Mouse (Mus musculus) kidney, embryonic 14.5 days (tissue): ENCODE measurements around the gene Mfsd12. TPM values are rescaled to one million over a fixed set of nuclear protein-coding genes. Genes with fewer than 3 reads are reported as not detected.

Experiments used
- ATAC-seq: fragments of 200-750 bp; cut with Nextera tagmentation; 2 replicates; pipeline ENCODE4 v1.8.0; 2017; ENCODE audit warnings: moderate number of reproducible peaks, mild to moderate bottlenecking, moderate TSS enrichment, moderate library complexity; ENCODE audit not compliant: low FRiP score, low TSS enrichment
- H3K27ac ChIP-seq: fragments of 300-500 bp; sonication (generic); 2 replicates; pipeline ENCODE4 v1.5.1; 2014; ENCODE audit warnings: low read depth, mild to moderate bottlenecking, low read length, moderate library complexity, mixed read lengths
- H3K27me3 ChIP-seq: fragments of 300-500 bp; sonication (generic); 2 replicates; pipeline ENCODE4 v1.6.1; 2014; ENCODE audit warnings: mild to moderate bottlenecking, low read length; ENCODE audit not compliant: control insufficient read depth, insufficient read depth
- H3K36me3 ChIP-seq: fragments of 300-500 bp; sonication (generic); 2 replicates; pipeline ENCODE4 v1.6.1; 2014; ENCODE audit warnings: low read length, mixed read lengths; ENCODE audit not compliant: control insufficient read depth, insufficient read depth
- H3K4me1 ChIP-seq: fragments of 300-500 bp; sonication (generic); 2 replicates; pipeline ENCODE4 v1.6.1; 2014; ENCODE audit warnings: low read length, mixed read lengths; ENCODE audit not compliant: control insufficient read depth, insufficient read depth
- H3K4me2 ChIP-seq: fragments of 300-500 bp; sonication (generic); replicated peaks from 2 replicates; pipeline ENCODE4 v1.6.1; 2014; ENCODE audit warnings: low read depth, mild to moderate bottlenecking, low read length
- H3K4me3 ChIP-seq: fragments of 300-500 bp; sonication (generic); 2 replicates; pipeline ENCODE4 v1.5.1; 2014; ENCODE audit warnings: mild to moderate bottlenecking, low read length
- H3K9ac ChIP-seq: fragments of 300-500 bp; sonication (generic); 2 replicates; pipeline ENCODE4 v1.6.1; 2014; ENCODE audit warnings: low read depth, mild to moderate bottlenecking, low read length, moderate library complexity
- H3K9me3 ChIP-seq: fragments of 300-500 bp; sonication (generic); 2 replicates; pipeline ENCODE4 v1.6.1; 2016; ENCODE audit warnings: low read length; ENCODE audit not compliant: control insufficient read depth
- WGBS: fragments of 180-500 bp; shearing (Covaris S2); extraction: QIAGEN DNeasy Blood & Tissue Kit; methylation state at CpG from one replicate; pipeline ENCODE4 v1.1.7; 2014; 5-methylcytosine and 5-hydroxymethylcytosine counted together
- polyA plus RNA-seq: library from polyadenylated mRNA; unstranded; fragments of >200 nt; fragmentation: Nextera tagmentation; extraction: Ambion mirVana; gene quantifications from 2 replicates; pipeline ENCODE4 v1.2.1, GENCODE M21; 2014

Gene Mfsd12
- polyA plus RNA-seq, 1 experiment from 2014 or later, result 4.1 TPM

GRCm38 (mm10) chr10:81335393-81336340 is 21.6 kb upstream of the Mfsd12 start:
- 42% methylated on average over 12 of the region's 19 CpGs for WGBS
- Histone ChIP-seq H3K9ac (no peak overlapping the region), H3K27me3 (peaks cover 9% of the 10 kb centered on the region), H3K9me3 (no peaks in the 10 kb centered on the region), H3K4me3 (no peak overlapping the region), H3K4me1 (peaks cover 26% of the 10 kb centered on the region), H3K36me3 (no peaks in the 10 kb centered on the region), H3K4me2 (no peak overlapping the region; the same call in 1 of the 2 replicates), H3K27ac (peak overlapping the region; percentile 52)
- peak; percentile 41 for ATAC-seq

DNA sequence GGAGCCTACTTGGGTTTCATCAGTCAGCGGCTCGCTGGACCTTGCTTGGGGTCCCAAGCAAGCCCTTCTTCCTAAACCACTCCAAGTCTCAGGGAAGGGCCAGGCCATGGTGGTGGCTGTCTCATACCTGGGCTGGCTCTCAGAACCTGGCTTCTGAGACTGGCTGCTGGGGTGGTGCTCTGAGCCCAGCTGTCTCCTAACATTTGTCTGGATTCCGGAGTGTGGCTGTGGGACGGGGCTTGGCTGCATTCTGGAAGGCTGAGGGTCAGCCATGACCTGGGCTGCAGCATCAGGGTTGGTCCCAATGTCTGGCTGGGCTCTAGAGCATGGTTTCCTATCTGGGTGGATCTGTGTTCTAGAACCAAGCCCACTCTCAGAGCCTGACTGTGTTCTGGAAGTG is 20.7 kb upstream of the Mfsd12 start:
- peak overlapping the region; percentile 52; the same call in 1 of the 2 replicates for H3K27ac ChIP-seq
- H3K9me3 ChIP-seq, result no peaks in the 10 kb centered on the region
- H3K4me1 ChIP-seq, result peaks cover 26% of the 10 kb centered on the region
- no peak for ATAC-seq
- H3K36me3 ChIP-seq, result no peaks in the 10 kb centered on the region
- H3K4me2 ChIP-seq, result no peak overlapping the region
- H3K4me3 ChIP-seq, result no peak overlapping the region
- H3K9ac ChIP-seq, result no peak overlapping the region
- WGBS, result 70% methylated on average over 4 of the region's 4 CpGs
- peaks cover 9% of the 10 kb centered on the region for H3K27me3 ChIP-seq

DNA sequence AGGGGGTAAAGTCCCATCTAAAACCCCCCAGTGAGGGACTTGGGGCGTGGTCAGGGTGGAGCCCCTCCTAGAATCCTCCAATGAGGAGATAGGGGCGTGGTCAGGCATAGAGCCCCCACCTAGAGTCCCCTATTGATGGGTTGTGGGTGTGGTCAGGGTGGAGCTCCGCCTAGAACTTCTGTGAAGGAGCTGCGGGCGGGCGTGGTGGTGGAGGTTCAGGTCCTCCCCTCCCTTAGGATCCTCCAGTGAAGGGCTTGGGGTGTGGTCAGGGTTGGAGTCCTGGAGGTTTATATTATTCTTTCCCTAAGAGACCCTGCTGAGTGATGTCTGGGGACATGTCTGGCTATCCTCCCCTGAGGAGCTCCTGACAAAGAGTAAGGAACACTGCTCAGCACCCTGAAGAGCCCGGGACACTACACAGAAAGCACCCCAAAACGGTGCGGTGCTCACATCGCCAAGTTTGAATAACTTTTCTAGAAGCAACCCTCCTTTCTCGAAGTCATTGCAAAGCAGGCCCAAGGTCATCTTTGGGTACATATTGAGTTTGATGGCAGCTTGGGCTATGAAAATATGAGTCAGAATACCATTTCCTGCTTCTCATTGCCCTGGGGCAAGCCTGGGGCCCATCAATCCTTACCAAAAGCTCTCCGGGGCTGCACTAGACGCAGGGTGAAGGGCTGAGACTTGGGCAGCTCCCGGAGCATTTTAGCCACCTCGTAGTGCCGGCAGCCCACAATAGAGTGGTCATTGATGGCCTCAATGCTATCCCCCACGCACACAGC is 16.5 kb upstream of the Mfsd12 start:
- H3K27me3 ChIP-seq, result peaks cover 22% of the 10 kb centered on the region
- no peaks in the 10 kb centered on the region for H3K9me3 ChIP-seq
- WGBS, result 41% methylated on average over 17 of the region's 17 CpGs
- no peak for ATAC-seq
- H3K4me1 ChIP-seq, result peaks cover 12% of the 10 kb centered on the region; the same call in 1 of the 2 replicates
- no peaks in the 10 kb centered on the region for H3K36me3 ChIP-seq
- no peak overlapping the region for H3K9ac ChIP-seq
- H3K4me2 ChIP-seq, result no peak overlapping the region
- H3K27ac ChIP-seq, result no peak overlapping the region
- H3K4me3 ChIP-seq, result no peak overlapping the region

DNA sequence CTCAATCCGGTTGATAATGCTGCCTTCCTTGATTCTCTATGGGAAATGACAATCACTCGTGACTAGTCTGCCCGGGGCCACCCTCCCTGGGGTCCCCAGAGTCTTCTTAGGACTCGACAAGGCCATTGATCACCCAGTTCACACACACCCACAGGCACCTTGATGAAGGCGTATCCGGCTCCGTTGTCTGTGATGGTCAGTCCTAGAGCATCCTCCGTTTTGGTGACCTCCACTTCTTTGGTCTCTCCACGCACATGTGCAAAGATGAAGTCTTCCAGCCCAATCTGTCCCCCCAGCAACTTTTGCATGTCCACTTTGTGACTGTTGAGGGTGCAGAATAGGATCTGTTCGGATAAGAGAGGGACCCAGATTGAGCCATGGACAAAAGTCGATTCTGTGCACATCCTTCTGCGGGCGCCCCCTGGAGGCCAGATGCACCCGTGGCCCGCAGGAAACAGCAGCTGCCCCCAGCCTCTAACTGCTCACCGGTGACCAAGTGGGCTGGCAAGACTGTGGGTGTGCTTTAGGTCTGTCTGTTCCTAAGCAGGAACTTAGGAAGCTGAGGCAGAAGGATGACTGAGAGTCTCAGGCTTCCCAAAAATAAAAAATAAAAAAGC is 15.8 kb upstream of the Mfsd12 start:
- Histone ChIP-seq H3K27me3 (peaks cover 22% of the 10 kb centered on the region), H3K4me3 (no peak overlapping the region), H3K9ac (no peak overlapping the region), H3K27ac (no peak overlapping the region), H3K4me2 (no peak overlapping the region), H3K36me3 (no peaks in the 10 kb centered on the region), H3K9me3 (no peaks in the 10 kb centered on the region), H3K4me1 (peaks cover 7% of the 10 kb centered on the region; the same call in 1 of the 2 replicates)
- 35% methylated on average over 16 of the region's 16 CpGs for WGBS
- ATAC-seq, result no peak

DNA sequence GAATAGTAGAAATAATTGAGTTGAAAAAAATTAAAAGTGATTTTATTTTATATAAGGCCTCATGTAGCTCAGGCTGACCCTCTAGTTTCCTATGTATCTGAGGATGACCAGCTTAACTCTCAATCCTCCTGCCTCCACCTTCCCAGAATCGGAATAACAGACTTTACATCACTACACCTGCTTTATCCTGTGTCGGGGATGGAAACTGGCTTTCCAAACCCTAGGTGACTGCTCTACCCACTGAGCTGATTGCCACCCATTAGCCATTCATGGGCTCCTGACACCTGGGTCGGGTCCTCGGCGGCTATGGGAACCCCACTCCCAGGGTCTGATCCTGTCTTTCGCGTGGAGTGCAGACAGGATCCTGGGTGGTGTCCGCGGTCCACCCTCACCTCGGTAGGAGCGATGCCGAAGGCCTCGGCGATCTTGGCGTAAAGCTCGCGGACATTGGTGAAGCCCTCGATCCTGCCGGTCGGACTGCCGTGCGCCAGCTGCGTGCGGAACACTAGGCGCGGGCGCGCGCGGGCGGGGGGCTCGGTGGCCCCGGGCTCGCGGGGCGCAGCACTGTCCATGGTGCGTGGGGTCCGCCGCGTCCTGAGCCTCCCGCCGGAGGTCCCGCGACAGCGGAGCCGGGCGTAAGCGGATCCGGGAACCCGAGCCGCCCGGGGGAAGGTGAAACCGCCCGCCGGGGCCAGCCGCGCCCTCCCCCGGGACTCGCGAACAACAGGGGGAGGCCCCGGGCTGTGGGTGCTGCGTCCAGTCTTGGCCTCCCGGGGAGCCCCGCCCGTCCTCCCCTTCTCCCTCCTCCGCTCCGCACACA is 14.4 kb upstream of the Mfsd12 start, which contains the start of gene Gipc3:
TSS of gene Gipc3 (minus strand) at position 581 of the 820 bp plus-strand sequence.
- Histone ChIP-seq H3K9ac (peak within 1 kb of the TSS; percentile 60; the same call in 1 of the 2 replicates), H3K9me3 (no peaks in the 10 kb centered on the region), H3K4me1 (peaks cover 17% of the 10 kb centered on the region), H3K4me2 (peak within 1 kb of the TSS; percentile 85), H3K36me3 (peaks cover 7% of the 10 kb centered on the region; the same call in 1 of the 2 replicates), H3K4me3 (peak within 1 kb of the TSS; percentile 45), H3K27ac (no peak within 1 kb of the TSS), H3K27me3 (peaks cover 22% of the 10 kb centered on the region)
- WGBS, result 4% methylated on average over 65 of the region's 67 CpGs
- ATAC-seq, result no peak

- no peak for ATAC-seq
- Histone ChIP-seq H3K9ac (no peak overlapping the region), H3K4me1 (peaks cover 21% of the 10 kb centered on the region), H3K27ac (no peak overlapping the region), H3K36me3 (peaks cover 13% of the 10 kb centered on the region; the same call in 1 of the 2 replicates), H3K4me2 (no peak overlapping the region), H3K4me3 (no peak overlapping the region), H3K27me3 (peaks cover 22% of the 10 kb centered on the region), H3K9me3 (no peaks in the 10 kb centered on the region)
- WGBS, result 49% methylated on average over 8 of the region's 8 CpGs
These were observed 12.7 kb upstream of the Mfsd12 start for GRCm38 (mm10) chr10:81344421-81345161.

- Histone ChIP-seq H3K27me3 (peaks cover 22% of the 10 kb centered on the region), H3K4me3 (no peak overlapping the region), H3K36me3 (peaks cover 13% of the 10 kb centered on the region; the same call in 1 of the 2 replicates), H3K9me3 (no peaks in the 10 kb centered on the region), H3K4me2 (no peak overlapping the region), H3K27ac (no peak overlapping the region), H3K9ac (no peak overlapping the region), H3K4me1 (peaks cover 21% of the 10 kb centered on the region)
- no peak for ATAC-seq
- 71% methylated on average over 4 of the region's 4 CpGs for WGBS
These were observed 12.1 kb upstream of the Mfsd12 start for GRCm38 (mm10) chr10:81345162-81345534.
